Mouse (Mus musculus) heart, embryonic 12.5 days (tissue): ENCODE results near the gene Hist1h4h. TPM values are rescaled to one million over a fixed set of nuclear protein-coding genes. Genes with fewer than 3 reads are reported as not detected.
A peak's percentile ranks its signal among the peaks of the same experiment; 100 is the strongest.
"Not testable (repeated sequence)": the region's sequence is repeated elsewhere in the genome, so short reads cannot be mapped to it uniquely, and the experiment has no call there.

Experiments used
- ATAC-seq: fragments of 200-750 bp; cut with Nextera tagmentation; 2 replicates; pipeline ENCODE4 v1.8.0; 2017; ENCODE audit warnings: moderate TSS enrichment, moderate library complexity; ENCODE audit not compliant: insufficient number of reproducible peaks, low FRiP score
- H3K27ac ChIP-seq: fragments of 300-500 bp; sonication (generic); 2 replicates; pipeline ENCODE4 v1.5.1; 2016; ENCODE audit warnings: mild to moderate bottlenecking, moderate library complexity; ENCODE audit not compliant: poor library complexity, severe bottlenecking
- H3K27me3 ChIP-seq: fragments of 300-500 bp; sonication (generic); replicated peaks from 2 replicates; pipeline ENCODE4 v1.6.1; 2016; ENCODE audit warnings: mild to moderate bottlenecking, moderate library complexity
- H3K36me3 ChIP-seq: fragments of 300-500 bp; sonication (generic); 2 replicates; pipeline ENCODE4 v1.6.1; 2016; ENCODE audit warnings: mild to moderate bottlenecking, moderate library complexity
- H3K4me1 ChIP-seq: fragments of 300-500 bp; sonication (generic); replicated peaks from 2 replicates; pipeline ENCODE4 v1.6.1; 2016; ENCODE audit warnings: mild to moderate bottlenecking
- H3K4me2 ChIP-seq: fragments of 300-500 bp; sonication (generic); 2 replicates; pipeline ENCODE4 v1.6.1; 2016; ENCODE audit warnings: mild to moderate bottlenecking, moderate library complexity
- H3K4me3 ChIP-seq: fragments of 300-500 bp; sonication (generic); 2 replicates; pipeline ENCODE4 v1.5.1; 2016; ENCODE audit warnings: mild to moderate bottlenecking
- H3K9ac ChIP-seq: fragments of 300-500 bp; sonication (generic); 2 replicates; pipeline ENCODE4 v1.6.1; 2016; ENCODE audit warnings: mild to moderate bottlenecking, moderate library complexity
- H3K9me3 ChIP-seq: fragments of 300-500 bp; sonication (generic); replicated peaks from 2 replicates; pipeline ENCODE4 v1.6.1; 2016; ENCODE audit warnings: mild to moderate bottlenecking, moderate library complexity
- WGBS: fragments of 180-500 bp; shearing (Covaris S2); methylation state at CpG from one replicate; pipeline ENCODE4 v1.1.7; 2016; 5-methylcytosine and 5-hydroxymethylcytosine counted together
- microRNA-seq: library from miRNA; unstranded; fragments of <30 nt; microRNA quantifications from one replicate; pipeline ENCODE4, GENCODE M21; 2017
- polyA plus RNA-seq: library from polyadenylated mRNA; unstranded; fragments of >200 nt; fragmentation: Nextera tagmentation; extraction: Ambion mirVana; gene quantifications from 2 replicates; pipeline ENCODE4 v1.2.1, GENCODE M21; 2016

The Hist1h4h gene
- polyA plus RNA-seq, 1 experiment from 2014 or later = 4.4 TPM

DNA sequence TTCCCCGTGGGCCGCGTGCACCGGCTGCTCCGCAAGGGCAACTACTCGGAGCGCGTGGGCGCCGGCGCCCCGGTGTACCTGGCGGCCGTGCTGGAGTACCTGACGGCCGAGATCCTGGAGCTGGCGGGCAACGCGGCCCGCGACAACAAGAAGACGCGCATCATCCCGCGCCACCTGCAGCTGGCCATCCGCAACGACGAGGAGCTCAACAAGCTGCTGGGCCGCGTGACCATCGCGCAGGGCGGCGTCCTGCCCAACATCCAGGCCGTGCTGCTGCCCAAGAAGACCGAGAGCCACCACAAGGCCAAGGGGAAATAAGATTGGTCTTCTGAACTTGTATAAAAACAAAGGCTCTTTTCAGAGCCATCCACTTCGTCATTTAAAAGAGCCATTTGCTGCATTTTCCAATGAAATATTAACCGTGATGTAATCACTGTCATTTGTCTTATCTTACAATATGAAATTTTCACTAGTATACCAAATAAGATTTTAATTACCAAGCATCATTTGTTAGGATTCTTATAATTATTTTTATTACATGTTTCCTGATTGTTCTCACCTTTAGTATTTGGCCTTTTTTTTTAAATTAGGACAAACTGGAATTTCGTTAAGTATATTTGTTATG lies 43.8 kb downstream of the Hist1h4h start:
- not testable (repeated sequence) for H3K36me3 ChIP-seq, H3K9ac ChIP-seq, H3K9me3 ChIP-seq, H3K27me3 ChIP-seq, ATAC-seq
- Histone ChIP-seq H3K27ac (peak overlapping the region; percentile 88), H3K4me2 (peak overlapping the region; percentile 68), H3K4me3 (peak overlapping the region; percentile 38), H3K4me1 (peaks cover 19% of the 10 kb centered on the region)
- whole genome bisulfite sequencing = 1% methylated on average over 10 of the region's 39 CpGs

DNA sequence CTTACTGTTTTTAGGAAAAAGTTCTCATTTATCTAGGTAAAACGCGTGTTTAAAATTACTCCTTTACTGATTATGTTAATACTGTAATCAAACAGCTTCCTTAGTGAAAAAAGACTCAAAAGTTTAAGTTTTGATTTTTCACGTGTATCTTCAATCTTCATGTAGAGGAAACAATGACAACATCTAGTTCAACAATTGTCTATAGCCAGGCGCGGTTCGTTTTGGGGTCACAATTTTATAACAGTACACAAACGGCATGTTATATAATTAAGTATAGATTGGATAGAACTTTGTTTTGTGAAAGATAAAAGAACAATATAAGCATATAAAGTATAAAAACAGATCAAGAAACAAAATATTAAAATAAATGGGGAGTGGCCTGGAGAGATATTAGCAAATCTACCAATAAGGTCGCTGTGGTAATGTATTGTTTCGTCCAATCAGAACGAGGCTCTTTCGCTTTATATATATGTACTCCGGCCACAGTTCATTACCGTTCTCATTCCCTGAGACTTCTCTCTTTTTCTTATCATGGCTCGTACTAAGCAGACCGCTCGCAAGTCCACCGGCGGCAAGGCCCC lies 44.5 kb downstream of the Hist1h4h start, which contains the start of gene Hist1h3d:
TSS of gene Hist1h3d (plus strand) at position 493 of the 581 bp plus-strand sequence.
- under 1% methylated on average over 18 of the region's 18 CpGs for WGBS

DNA sequence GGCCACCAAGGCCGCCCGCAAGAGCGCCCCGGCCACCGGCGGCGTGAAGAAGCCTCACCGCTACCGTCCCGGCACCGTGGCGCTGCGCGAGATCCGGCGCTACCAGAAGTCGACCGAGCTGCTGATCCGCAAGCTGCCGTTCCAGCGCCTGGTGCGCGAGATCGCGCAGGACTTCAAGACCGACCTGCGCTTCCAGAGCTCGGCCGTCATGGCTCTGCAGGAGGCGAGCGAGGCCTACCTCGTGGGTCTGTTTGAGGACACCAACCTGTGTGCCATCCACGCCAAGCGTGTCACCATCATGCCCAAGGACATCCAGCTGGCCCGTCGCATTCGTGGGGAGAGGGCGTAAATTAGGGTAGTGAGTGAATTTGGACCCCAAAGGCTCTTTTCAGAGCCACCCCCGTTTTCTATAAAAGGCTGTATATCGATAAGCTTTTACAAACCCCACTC lies 45.0 kb downstream of the Hist1h4h start:
- H3K9me3 ChIP-seq, H3K27me3 ChIP-seq, ATAC-seq, H3K36me3 ChIP-seq: not testable (repeated sequence)
- H3K9ac ChIP-seq = peak overlapping the region; percentile 89
- H3K27ac ChIP-seq = peak overlapping the region; percentile 82
- H3K4me1 ChIP-seq = peaks cover 17% of the 10 kb centered on the region
- under 1% methylated on average over 19 of the region's 40 CpGs for WGBS
- H3K4me3 ChIP-seq = peak overlapping the region; percentile 57
- peak overlapping the region; percentile 85 for H3K4me2 ChIP-seq

More for the DNA sequence above, 44.5 kb downstream of the Hist1h4h start, which contains the start of gene Hist1h3d:
- Histone ChIP-seq H3K4me3 (peak within 1 kb of the TSS; percentile 57), H3K27me3 (no peaks in the 10 kb centered on the region), H3K9ac (peak within 1 kb of the TSS; percentile 89), H3K4me1 (peaks cover 17% of the 10 kb centered on the region), H3K9me3 (no peaks in the 10 kb centered on the region), H3K27ac (peak within 1 kb of the TSS; percentile 83), H3K36me3 (no peaks in the 10 kb centered on the region), H3K4me2 (peak within 1 kb of the TSS; percentile 85)
- ATAC-seq = peak; percentile 72

DNA sequence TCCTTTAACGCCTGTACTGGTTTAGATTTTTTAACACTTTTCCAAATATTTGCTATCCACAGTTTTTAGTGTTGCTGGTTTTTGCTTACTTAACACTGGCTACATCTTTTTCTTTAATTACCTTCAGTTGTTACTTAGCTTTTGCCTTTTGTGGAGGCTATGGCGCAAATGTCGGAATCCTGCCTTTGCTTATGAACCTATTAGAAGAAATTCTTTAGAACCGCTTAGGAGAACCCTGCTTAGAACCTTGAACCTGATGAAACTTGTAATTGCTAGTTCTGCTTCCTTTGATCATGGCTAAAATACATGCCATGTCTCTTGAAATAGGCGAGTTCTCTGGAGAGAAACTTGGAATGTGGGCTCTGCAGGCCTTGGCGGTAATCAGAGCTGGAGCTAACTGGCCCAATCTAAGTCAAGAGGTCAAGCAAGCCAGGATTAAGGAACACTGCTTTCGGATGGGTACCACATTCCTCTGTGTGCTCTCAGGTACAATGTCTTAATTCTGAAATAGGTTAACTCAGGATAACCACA lies 45.6 kb downstream of the Hist1h4h start:
- 15% methylated on average over 7 of the region's 7 CpGs for WGBS
- ATAC-seq = no peak
- Histone ChIP-seq H3K27ac (peak overlapping the region; percentile 82), H3K9me3 (no peaks in the 10 kb centered on the region), H3K4me3 (peak overlapping the region; percentile 57), H3K4me1 (peaks cover 17% of the 10 kb centered on the region), H3K4me2 (peak overlapping the region; percentile 85), H3K36me3 (no peaks in the 10 kb centered on the region), H3K9ac (peak overlapping the region; percentile 89), H3K27me3 (no peaks in the 10 kb centered on the region)

DNA sequence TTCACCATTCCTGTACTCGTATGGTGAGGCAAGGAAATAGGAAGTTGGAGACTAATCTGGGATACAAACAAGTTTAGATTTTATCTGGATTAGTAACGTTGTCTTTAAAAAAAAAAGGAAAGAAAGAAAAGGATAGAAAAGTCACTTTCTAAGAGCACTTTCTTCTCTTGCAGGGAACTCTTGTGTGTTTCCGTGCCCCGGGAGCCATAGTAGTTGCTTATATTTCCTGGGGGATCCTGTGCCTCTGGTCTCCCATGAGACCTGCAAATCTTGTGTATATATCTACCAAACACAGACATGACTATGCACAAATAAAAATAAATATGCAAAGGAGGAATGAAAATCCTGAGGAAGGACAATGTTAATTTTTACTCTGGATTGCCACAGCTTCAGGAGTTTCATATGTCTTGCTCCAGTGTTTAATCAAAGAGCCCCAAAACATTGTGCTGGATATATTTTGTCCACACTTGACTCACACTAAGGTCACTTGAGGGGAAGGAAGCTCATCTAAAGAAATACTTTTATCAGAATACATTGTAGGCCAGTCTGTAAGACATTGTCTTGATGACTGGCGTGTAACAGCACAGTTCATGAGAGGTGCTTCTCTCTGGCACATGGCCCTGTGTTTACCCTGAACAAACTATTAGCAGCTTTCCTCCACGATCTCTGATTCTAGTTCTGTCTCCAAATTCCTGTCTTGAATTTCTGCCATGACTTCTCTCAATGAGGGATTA lies 46.2 kb downstream of the Hist1h4h start:
- Histone ChIP-seq H3K9ac (peak overlapping the region; percentile 89), H3K4me3 (peak overlapping the region; percentile 57), H3K27me3 (no peaks in the 10 kb centered on the region), H3K9me3 (no peaks in the 10 kb centered on the region), H3K4me1 (peaks cover 20% of the 10 kb centered on the region), H3K36me3 (no peaks in the 10 kb centered on the region), H3K4me2 (peak overlapping the region; percentile 85), H3K27ac (peak overlapping the region; percentile 82)
- ATAC-seq = no peak
- 58% methylated on average over 6 of the region's 6 CpGs for WGBS

DNA sequence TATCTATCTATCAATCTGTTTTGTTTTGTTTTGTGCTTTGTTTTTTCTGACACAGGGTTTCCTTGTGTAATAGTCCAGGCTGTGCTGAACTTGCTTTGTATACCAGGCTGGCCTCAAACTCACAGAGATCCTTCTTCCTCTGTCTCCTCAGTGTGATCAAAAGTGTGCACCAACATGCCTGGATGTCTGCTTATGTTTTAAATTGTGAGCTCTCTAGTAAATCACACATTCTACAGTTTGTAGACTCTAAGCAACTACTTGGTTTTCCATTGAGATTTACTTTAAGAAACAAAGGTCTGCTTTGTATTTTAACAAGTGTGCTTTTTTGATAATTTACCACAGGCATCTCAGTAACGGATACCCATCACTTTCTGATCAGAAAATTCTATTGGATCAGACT lies 47.0 kb downstream of the Hist1h4h start:
- Histone ChIP-seq H3K4me1 (peaks cover 24% of the 10 kb centered on the region), H3K9me3 (no peaks in the 10 kb centered on the region), H3K9ac (no peak overlapping the region), H3K36me3 (no peaks in the 10 kb centered on the region), H3K27me3 (no peaks in the 10 kb centered on the region), H3K4me2 (no peak overlapping the region), H3K27ac (no peak overlapping the region), H3K4me3 (no peak overlapping the region)
- no peak for ATAC-seq
- WGBS = 87% methylated on average over 1 of the region's 1 CpGs

Small RNA genes lying within 50 kb of the gene (microRNA-seq; reads per million reads assigned to microRNA genes)
- not detected for gene Gm44297
- gene Gm44359 = not detected
- not detected for gene Gm44394
- gene n-TStga1 = 0.94 reads per million

Other genes starting within 250 kb of the Hist1h4h start
- 43.0 and 46.7 TPM in 2 replicates for gene Zfp322a, start 161.8 kb upstream of the Hist1h4h start, polyA plus RNA-seq
- gene Abt1, start 107.2 kb upstream of the Hist1h4h start, polyA plus RNA-seq = 8.1 and 8.9 TPM in 2 replicates
- gene Btn1a1, start 65.1 kb upstream of the Hist1h4h start, polyA plus RNA-seq = 2.6 and 2.9 TPM in 2 replicates
- 0.45 and 0.58 TPM in 2 replicates for gene Btn2a2, start 42.2 kb upstream of the Hist1h4h start, polyA plus RNA-seq
- 2.7 and 7.0 TPM in 2 replicates for gene Hist1h2af, start 2.9 kb downstream of the Hist1h4h start, polyA plus RNA-seq
- gene Hist1h3g, start 4.4 kb downstream of the Hist1h4h start, polyA plus RNA-seq = 3.9 and 4.0 TPM in 2 replicates
- 0.26 and 0.28 TPM in 2 replicates for gene Hist1h2bh, start 12.3 kb downstream of the Hist1h4h start, polyA plus RNA-seq
- gene Hist1h3f, start 13.0 kb downstream of the Hist1h4h start, polyA plus RNA-seq = 0.32 and 0.36 TPM in 2 replicates
- 0.95 TPM in 1 of 2 replicates, not detected in the other for gene Hist1h4f, start 20.6 kb downstream of the Hist1h4h start, polyA plus RNA-seq
- 0.21 and 0.26 TPM in 2 replicates for gene Hist1h1d, start 22.2 kb downstream of the Hist1h4h start, polyA plus RNA-seq
- 1.7 and 2.1 TPM in 2 replicates for gene Hist1h3e, start 31.3 kb downstream of the Hist1h4h start, polyA plus RNA-seq
- gene Hist1h2ae, start 40.2 kb downstream of the Hist1h4h start, polyA plus RNA-seq = 40.3 and 45.8 TPM in 2 replicates
- gene Hist1h2bg, start 40.3 kb downstream of the Hist1h4h start, polyA plus RNA-seq = 4.5 and 4.8 TPM in 2 replicates
- 1.5 and 2.0 TPM in 2 replicates for gene Hist1h2bf, start 43.1 kb downstream of the Hist1h4h start, polyA plus RNA-seq
- gene Hist1h2ad, start 43.3 kb downstream of the Hist1h4h start, polyA plus RNA-seq = 1.1 and 2.3 TPM in 2 replicates
- gene Hist1h3d, start 44.7 kb downstream of the Hist1h4h start, polyA plus RNA-seq = 1.4 and 1.6 TPM in 2 replicates
- 43.5 and 46.9 TPM in 2 replicates for gene Hist1h4d, start 50.5 kb downstream of the Hist1h4h start, polyA plus RNA-seq
- 1.2 and 2.0 TPM in 2 replicates for gene Hist1h2be, start 90.1 kb downstream of the Hist1h4h start, polyA plus RNA-seq
- 10.6 and 11.6 TPM in 2 replicates for gene Hist1h1e, start 91.5 kb downstream of the Hist1h4h start, polyA plus RNA-seq
- gene Hist1h2ac, start 152.9 kb downstream of the Hist1h4h start, polyA plus RNA-seq = 0.70 and 0.78 TPM in 2 replicates
- 43.6 and 49.5 TPM in 2 replicates for gene Hist1h2bc, start 153.1 kb downstream of the Hist1h4h start, polyA plus RNA-seq
- gene Hist1h1t, start 164.8 kb downstream of the Hist1h4h start, polyA plus RNA-seq = not detected in 2 replicates
- 2.7 and 3.5 TPM in 2 replicates for gene Hist1h4c, start 167.4 kb downstream of the Hist1h4h start, polyA plus RNA-seq
- 10.5 and 13.2 TPM in 2 replicates for gene Hfe, start 179.8 kb downstream of the Hist1h4h start, polyA plus RNA-seq
- gene Hist1h1c, start 207.8 kb downstream of the Hist1h4h start, polyA plus RNA-seq = 36.5 and 41.9 TPM in 2 replicates
- gene Hist1h3c, start 214.6 kb downstream of the Hist1h4h start, polyA plus RNA-seq = 3.0 and 5.1 TPM in 2 replicates
- 0.88 and 1.4 TPM in 2 replicates for gene Hist1h2bb, start 215.7 kb downstream of the Hist1h4h start, polyA plus RNA-seq
- gene Hist1h2ab, start 220.1 kb downstream of the Hist1h4h start, polyA plus RNA-seq = 16.7 and 20.9 TPM in 2 replicates
- gene Hist1h3b, start 221.2 kb downstream of the Hist1h4h start, polyA plus RNA-seq = 3.4 and 3.5 TPM in 2 replicates
- 2.1 and 2.3 TPM in 2 replicates for gene Hist1h4b, start 226.0 kb downstream of the Hist1h4h start, polyA plus RNA-seq
- not detected in 2 replicates for gene Hist1h4a, start 230.2 kb downstream of the Hist1h4h start, polyA plus RNA-seq
- gene Hist1h3a, start 231.3 kb downstream of the Hist1h4h start, polyA plus RNA-seq = 1.7 and 3.5 TPM in 2 replicates
- gene Hist1h1a, start 232.6 kb downstream of the Hist1h4h start, polyA plus RNA-seq = 0.54 and 1.4 TPM in 2 replicates
- 0.13 TPM in 1 of 2 replicates, not detected in the other for gene Trim38, start 238.9 kb downstream of the Hist1h4h start, polyA plus RNA-seq